Mouse (Mus musculus): ENCODE measurements around the gene E2f2.

The E2f2 gene

DNA sequence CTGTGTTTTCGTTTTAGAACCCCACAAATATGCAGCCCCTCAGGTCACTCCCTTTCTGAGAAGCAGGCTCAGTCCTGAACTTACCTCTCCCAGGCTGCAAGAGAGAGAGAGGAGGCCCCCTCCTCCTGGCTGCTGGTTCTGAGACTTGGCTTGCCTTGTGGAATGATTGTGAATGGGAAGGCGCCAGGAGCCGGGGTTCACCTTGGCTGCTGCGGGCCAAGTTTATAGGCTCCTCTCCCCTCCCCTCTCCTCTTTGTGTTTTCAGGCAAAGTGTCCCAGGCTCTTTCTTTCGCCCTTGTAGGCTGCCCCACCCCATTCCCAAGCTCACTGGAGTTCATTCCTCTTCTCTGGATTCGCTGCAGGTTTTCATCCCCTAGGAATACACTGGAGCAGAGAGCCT, 34.7 kb downstream of the E2f2 start:
- DNase-seq, result no peak

DNA sequence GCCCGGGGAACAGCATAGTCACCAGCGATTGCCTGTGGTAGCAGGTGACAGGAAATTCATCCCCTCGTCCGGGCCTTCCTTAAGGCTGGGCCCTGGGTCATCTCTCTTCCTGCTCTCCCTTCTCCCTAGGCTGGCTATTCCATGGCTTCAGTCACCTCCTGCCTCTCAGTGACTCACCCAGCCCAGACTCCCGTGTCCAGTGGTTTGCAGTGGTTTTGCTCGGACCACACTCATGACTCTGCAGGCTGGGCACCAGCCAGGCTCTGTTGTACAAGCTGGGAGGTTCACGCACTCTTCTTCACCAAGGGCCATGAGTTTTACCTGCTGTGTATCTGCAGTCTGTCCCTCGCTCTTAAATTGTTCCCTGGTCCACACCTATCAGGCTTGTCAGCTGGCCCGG, 38.7 kb downstream of the E2f2 start:
- no peak for DNase-seq

DNA sequence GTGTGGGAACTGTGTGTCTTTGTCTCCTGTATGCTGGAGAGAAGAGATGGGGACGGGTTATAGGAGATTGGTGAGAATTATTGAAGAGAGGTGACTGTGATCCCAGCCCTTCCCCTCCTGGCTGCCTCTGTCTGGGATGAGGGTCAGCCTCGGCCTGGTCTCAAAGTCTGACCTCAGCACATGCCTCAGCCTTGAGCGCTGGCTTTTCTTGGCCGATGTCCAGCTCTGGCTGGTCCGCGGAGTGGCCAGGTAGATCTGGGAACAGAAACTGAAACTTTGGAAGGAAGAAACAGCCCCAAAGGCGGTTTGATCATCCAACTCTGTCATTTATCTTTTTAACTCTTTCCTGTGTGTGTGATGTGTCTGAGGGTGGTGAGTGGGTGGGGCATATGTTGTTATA, 41.4 kb downstream of the E2f2 start:
- DNase-seq, result no peak

DNA sequence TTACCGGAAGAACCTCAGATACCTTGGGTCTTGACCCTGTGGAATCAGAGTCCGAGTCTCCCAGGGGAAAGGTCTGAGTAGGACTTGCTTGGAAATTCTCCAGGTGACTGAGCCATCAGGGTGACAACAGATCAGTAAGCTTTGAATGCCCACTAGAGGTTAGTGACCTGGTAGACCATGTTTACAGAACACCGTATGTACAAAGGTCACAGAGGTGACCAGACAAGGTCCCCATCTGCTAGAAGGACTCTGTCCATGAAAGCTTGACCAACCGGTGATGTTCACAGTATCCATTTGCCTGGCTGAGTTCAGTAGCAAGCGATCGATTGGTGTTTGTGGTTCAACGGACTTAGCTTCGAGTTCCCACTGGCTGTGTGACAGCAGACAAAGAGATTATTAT, 42.6 kb downstream of the E2f2 start:
- no peak for DNase-seq

DNA sequence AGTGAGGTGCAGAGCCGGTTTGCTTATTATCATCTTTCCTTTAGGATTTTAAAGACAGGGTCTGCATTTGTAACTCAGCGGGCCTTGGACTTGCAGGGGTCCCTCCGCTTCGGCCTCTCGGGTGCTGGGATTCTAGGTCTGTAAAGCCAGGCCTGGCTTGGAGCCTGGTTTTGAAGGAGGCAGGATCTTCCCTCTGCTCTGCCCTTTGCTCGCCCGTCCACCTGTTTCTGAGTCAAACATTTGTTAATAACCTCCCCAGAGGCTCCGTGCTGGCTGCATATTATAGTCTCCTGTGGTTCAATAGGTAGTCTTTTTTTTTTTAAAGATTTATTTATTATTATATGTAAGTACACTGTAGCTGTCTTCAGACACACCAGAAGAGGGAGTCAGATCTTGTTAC, 43.4 kb downstream of the E2f2 start:
- DNase-seq, result no peak

DNA sequence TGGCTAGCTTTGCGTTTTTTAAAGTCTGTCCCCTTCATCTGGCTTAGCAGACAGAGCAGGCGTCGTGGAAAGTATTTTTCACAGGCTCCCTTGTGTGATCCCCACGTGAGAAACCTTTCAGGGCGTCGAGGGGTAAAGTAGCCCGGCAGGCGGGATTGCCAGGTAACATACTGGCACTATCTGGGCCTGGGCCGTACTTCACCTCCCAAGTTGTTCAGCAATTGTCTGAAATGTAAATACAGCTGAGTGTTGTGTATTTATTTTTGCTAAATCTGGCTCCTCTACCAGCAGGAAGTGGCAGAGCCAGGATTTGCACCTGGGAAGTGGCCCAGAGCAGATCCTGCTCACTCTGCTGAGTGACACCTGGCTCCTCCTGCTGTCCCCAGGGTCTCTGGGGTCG, 44.9 kb downstream of the E2f2 start:
- DNase-seq, result no peak

DNA sequence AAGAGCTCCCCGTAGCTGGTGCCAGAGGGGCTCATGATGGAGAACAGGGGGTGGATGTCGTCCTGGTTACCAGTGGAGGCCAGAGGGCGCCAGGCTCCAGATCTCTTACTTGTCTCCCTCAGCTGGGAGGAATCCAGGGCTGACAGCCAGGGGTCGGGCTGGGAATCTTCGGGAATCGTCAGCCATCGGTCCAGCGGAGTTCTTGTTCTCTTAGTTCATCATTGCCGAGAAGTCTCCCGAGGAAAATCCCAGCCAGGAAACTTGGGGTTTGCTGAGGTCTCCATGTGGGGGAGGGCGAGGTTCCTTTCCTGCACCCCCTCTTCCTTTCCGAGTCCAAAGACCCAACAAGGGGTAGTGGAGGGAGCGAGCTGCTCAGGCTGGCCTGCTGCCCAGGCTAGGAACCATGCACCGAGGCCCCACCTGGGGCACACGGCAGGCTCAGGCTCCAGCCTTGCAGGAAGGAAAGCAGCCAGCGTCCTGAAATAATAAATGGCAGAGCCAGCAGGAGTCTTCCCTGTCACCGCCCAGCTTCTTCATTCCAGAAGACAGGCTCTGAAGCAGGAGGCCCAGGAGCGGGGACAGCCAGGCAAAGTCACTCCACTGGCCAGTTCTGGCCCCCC, 46.5 kb downstream of the E2f2 start:
- peak; percentile 44 to 50 for DNase-seq

DNA sequence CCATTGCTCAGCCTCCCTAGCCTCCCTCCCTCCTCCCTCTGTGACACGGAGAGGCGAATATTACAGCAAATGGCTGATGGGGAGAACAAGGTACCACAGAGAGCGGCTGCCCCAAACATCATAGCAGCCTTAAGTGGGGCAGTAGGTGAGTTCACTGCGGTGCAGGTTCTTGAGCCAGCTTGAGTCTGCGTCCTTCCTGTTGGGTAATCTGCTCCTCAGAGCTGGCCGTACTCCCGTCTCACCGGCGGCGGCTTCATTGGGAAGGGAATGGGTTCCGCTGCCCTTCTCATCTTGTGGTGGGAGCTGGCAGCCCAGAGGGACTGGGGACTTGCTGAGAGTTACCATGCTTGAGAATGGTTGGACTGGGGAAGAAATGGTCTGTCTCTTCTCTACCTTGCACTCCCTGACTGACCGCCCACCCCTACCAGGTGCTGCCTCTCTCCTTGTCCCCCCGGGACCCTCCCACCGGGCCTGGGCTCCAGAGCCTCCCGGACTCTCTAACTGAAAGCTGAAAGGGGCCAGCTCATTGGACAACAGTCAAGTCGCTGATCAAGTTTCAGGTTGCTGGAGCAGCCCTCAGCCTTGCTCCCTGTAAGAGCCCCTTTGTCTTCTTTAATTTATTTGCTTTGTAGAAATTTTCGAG, 48.1 kb downstream of the E2f2 start:
- no peak for DNase-seq

DNA sequence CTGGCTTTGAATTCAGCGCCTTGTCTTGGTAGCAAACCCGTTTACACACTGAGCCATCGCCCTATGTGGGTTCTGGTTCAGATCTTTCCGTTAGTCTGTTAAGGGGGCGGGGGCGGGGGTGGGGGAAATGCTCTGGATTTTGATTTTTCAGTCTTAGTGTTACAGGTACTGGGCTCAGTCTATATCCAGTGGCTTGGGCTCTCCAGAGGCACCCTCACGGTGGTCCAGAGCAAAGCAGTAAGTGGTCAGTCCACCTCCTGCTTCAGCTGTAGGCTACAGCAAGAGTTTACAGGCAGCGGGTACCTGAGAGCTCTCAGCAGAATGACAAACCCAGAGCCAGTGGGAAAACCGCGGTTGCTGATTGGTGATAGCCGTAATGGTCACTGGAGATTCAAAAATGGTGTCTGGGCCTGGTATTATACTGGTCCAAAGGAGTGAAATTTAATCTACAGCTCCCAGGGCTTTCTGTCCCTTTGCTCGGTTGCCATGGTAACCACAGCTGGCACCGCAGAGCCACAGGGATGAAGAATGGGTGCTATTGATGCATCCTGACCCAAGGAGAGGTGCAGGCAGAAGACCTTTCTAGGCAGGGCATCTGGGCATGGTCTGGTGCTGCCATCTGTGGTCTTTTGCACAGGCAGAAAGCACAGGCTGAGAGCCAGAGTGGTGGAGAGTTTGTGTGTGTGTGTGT, 51.5 kb downstream of the E2f2 start:
- peak in 1 of 2 experiments; percentile 44 for DNase-seq

DNA sequence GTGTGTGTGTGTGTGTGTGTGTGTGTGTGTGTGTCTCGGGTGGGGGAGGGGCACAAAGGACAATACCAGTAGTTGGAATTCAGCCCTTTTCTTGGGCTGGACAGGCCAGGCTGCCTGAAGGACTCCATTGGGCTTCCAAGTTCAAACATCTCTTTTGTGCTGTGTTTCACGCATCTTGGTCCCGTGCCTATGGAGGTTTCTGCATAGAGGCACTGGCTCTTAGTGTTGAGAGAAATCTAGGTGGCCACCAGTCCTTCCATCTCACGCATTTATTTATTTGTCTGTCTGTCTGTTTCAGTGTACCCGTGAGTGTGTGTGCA, 52.0 kb downstream of the E2f2 start:
- no peak for DNase-seq

DNA sequence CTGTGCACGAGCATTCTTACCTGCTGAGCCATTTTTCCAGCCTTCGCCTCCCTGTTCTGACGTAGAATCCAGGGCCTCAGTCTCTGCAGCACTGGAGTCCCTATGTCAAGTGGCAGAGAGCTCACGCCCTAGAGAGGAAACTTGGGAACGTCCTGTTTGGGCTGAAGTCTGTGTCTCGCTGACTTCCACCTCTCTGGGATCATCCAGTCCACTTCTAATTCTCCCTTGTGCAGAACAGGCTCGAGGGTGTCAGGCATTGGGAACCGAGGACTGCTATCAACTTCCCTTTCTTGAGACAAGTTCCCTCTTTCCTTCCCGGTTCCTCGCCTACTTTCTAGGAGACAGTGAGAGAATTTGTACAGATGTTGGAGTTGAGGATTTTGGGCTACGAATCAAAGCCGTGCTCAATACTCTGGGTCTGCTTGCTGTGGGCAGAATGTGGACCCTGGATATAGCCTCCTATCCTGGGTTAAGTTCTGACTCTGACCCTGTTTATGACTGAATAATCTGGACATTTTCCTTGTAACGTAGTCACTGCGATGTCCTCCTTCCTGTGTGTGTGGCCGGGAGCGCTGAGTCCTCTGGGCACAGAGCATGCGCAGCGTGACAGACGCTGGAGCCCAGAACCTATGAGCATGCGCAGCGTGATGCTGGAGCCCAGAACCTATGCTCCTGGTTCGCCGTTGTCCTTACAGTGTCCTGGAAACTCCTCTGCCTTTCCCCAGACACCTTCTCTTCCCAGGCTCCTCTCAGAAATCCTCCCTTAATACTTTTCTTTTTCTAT, 52.7 kb downstream of the E2f2 start:
- no peak for DNase-seq

DNA sequence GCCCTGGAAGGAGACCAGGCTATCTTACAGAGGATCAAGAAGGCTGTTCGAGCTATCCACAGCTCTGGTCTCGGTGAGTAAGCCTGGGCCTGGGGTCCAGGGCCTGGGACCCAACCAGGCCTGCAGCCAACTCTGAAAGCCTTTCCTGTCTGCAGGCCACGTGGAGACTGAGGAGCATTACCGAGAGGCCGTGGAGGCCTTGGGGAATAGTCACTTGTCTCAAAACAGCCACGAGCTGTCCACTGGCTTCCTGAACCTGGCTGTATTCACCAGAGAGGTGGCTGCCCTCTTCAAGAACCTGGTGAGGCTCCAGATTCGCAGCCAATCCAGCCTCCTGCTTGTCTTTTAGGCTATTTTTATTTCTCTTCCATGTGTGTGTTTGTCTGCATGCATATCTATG, 55.2 kb downstream of the E2f2 start:
- no peak for DNase-seq

DNA sequence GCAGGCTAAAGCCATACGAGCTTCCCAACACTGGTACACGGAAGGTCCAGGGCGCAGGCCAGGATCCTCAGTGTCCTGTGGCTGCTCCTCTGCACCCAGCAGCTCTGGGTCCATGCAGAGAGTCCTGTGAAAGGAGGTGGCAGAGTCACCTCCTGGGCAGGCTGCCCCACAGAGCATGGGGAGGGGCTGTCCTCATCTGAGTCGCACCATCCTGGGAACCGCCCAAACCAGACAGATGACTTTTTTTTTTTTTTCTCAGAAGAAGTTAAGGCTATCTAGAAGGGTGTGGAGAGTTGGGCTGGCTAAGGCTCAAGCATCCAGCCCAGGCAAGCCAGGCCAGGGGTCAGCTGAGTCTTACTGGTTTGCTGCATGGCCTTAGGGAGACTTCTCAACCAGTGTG, 56.4 kb downstream of the E2f2 start:
- DNase-seq, result no peak

DNA sequence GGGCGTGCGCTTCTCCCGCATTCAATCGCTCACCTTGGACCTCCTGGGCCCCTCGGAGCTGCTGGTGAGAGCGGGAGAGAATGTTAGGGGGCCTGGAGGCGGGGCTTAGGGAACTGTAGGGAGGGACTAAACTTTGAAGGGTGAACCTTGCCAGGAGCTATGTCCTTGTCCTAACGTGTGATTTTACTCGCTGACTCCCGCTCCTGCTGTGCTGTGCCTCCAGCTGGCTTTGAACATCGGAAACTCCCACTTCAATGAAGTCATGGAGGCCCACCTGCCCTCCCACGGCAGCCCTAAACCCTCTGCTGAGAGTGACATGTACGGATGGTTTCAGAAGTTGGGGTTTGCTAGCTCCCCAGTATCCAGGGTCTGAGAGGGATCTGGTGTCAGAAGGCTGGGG, 66.5 kb downstream of the E2f2 start:
- DNase-seq, result no peak

DNA sequence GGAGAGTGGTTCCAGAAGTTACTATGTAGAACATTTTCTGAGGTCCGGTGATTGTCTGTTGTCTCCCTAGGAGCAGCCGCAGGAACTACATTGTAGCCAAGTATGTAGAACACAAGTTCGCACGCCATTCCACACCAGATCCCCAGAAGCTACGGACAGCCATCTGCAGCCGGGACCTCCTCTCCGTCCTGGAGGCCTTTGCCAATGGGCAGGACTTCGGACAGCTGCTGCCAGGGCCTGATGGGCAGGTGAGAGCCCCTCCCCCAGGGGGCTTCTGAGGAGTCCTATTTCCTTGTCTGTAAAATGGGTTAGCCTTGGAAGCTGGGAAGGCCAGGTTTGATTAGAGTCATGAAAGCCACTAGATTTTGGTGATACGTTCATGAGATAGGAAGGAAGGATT, 66.9 kb downstream of the E2f2 start:
- no peak for DNase-seq

DNA sequence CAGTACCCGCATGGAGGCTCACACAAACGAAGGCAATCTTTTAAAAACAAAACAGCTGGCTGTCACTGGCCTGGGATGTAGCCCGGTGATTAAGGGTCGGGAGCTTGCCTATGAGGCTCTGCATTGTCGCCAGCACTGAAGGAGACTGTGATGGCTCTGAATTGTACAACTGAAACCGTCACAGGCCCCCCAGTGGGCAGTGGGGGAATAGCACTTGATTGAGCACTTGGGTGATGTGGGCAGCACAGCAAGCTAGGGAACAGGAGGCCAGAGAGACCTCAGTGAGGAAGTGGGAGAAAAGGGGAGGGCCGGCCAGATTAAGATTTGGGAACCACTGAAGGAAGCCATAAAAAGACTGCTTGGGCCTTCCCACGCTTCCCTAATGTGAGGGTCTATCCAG, 67.4 kb downstream of the E2f2 start:
- peak; percentile 87 to 92 for DNase-seq

DNA sequence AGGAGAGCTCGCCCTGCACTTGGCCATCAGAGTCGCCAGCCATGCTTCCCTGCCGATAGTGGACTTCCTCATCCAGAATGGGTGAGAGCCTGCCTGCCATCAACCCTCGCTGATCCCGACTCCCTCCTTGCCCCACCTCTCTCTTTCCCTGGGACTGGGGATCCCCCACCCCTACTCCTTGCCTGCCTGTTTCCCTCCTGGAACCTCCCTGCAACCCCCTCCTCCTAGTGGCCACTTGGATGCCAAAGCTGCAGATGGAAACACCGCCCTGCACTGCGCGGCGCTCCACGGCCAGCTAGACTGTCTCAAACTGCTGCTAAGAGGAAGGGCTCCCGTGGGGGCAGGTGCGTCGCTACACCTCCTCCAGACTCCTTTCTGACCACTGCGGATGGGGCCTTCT, 67.9 kb downstream of the E2f2 start:
- DNase-seq, result peak; percentile 24 to 35

DNA sequence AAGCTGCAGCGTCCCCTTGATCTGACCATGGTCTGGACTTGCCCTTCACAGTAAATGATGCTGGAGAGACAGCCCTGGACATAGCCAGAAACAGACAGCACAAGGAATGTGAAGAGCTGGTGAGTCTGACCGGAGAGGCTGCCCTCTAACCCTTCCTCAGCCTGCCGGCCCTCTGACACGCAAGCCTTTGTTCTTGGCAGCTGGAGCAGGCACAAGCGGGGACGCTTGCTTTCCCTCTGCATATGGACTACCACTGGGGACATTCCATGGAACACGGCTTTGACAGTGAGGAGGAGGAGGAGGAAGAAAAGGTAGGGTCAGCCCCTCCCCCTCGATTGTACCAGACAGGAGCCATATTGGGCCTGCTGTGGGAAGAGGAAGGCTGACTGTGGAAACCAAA, 68.8 kb downstream of the E2f2 start:
- DNase-seq, result no peak

DNA sequence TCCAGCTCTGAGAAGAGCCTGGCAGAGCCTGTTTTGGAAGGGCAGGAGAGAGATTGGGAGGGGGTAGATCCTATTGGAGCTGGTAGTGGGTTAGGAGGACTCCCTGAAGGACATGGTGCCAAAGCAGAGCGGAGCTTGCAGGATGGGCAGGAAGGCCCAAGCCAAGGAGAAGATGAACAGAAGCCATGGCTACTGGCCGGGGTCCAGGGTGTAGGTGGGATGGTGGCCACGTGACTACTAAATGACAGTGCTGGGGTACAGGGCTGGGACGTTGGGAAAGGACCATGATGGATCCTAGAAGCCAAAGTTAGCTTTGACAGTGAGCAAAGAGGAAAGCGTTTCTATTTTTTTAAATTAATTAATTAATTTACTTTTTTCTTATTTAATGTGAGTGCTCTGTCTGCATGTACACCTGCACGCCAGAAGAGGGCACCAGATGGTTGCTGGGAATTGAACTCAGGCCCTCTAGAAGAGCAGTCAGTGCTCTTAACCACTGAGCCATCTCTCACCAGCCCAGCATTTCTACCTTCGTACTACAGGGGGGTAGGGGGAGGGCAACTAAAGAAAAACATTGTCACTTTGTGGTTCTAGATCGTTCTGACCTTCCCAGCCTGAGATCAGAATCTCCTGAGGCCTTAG, 70.0 kb downstream of the E2f2 start:
- peak in 1 of 2 experiments; percentile 48 for DNase-seq

DNA sequence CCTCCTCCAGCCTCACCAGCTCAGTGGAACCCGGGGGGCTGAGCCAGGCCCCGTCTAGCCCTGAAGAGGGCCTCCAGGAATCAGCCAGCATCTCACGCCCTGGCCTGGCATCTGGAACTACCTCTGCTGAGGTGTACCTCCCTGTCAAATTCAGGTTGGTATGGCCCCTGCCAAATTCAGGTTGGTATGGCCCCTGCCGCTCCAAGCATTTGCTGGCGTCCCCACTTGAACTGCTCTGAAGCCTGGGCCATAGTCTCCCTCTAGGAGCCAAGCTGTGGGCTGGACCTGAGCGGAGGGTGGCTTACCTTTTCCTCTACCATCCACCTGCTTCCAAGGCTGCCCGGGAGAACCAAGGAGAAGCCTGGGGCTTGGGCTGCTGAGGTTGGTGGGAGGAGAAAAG, 70.5 kb downstream of the E2f2 start:
- no peak for DNase-seq

DNA sequence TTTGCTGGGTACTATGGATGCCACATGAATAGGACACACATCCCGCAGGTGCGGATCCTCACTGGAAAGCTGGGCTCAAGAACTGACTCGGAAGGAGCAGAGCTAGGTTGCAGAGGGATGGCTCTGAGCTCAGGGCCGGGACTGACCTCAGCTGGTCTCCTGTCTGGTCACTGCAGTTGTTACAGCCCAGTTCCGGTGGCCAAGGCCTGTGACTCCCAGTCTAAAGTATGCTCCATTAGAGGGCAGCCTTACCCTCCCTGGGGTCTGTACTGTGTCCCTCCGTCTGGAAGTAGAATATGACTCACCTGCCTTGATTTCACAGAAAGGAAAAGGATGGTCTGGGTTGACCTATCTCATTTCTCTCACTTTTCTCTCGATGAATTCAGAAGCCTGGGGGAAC, 72.0 kb downstream of the E2f2 start:
- DNase-seq, result no peak
